Mouse (Mus musculus) thymus, adult 2 months (tissue): ENCODE measurements around the gene Pth.

Experiments
- CTCF ChIP-seq: fragments of 200-500 bp; IDR thresholded peaks from 2 replicates; pipeline ENCODE4 v1.5.1; 2012; ENCODE audit warnings: mild to moderate bottlenecking, control low read depth, low read length, moderate library complexity, borderline replicate concordance; ENCODE audit not compliant: control insufficient read depth, poor library complexity, insufficient read depth; ENCODE audit errors: extremely low read depth
- POLR2A ChIP-seq: fragments of 200-500 bp; IDR thresholded peaks from 2 replicates; pipeline ENCODE4 v1.6.1; 2012; ENCODE audit warnings: mild to moderate bottlenecking, low read length, control low read depth, moderate library complexity; ENCODE audit not compliant: control insufficient read depth, poor library complexity, insufficient read depth; ENCODE audit errors: extremely low read depth

DNA sequence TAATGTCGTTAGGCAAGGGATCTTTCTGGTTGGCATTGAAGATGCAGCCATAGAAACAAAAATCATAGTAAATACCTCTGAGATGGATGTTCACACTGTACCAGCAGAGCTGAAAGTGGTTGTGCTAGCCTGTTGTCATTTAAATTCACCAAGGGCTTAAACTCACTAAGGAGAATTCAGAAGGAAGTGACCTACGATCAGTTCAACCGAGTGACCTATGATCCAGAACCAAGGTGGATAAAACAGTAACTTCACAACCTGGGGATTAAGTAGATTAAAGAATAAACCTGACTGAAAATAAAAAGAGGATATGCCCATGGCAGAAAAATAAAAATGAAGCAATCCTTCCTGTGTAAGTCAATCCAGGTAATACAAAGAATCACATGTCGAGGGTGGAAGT lies 44.5 kb upstream of the Pth start:
- TF ChIP-seq CTCF (no peak), POLR2A (no peak)
